Mouse (Mus musculus): ENCODE results near the gene Gm12248.

GRCm38 (mm10) chr11:58125021-58125420 lies 32.1 kb upstream of the Gm12248 start:
- no peak for TF ChIP-seq CTCF (IDR thresholded peaks at IDR 0.05; ENCODE audit: insufficient read depth, low read length)
- no peak for TF ChIP-seq POLR2A (IDR thresholded peaks at IDR 0.05; ENCODE audit: borderline replicate concordance, extremely low read depth, low read depth, low read length)

All from lung, adult 2 months (tissue).